Mouse (Mus musculus) ES-E14 (cell line): ENCODE measurements around the gene Tgfb1.

Source experiments
- CHD2 ChIP-seq: IDR thresholded peaks from 2 replicates; pipeline ENCODE4 v1.6.1; 2014; ENCODE audit warnings: mild to moderate bottlenecking, low read depth, low read length, inconsistent platforms
- HCFC1 ChIP-seq: IDR thresholded peaks from 2 replicates; pipeline ENCODE4 v1.6.1; 2012; ENCODE audit warnings: low read length, inconsistent platforms, borderline replicate concordance; ENCODE audit not compliant: insufficient read depth
- MAFK ChIP-seq: IDR thresholded peaks from 2 replicates; pipeline ENCODE4 v1.6.1; 2014; ENCODE audit warnings: mild to moderate bottlenecking, low read depth, low read length, inconsistent platforms; ENCODE audit not compliant: insufficient read depth
- ZC3H11A ChIP-seq: IDR thresholded peaks from 2 replicates; pipeline ENCODE4 v1.6.1; 2012; ENCODE audit warnings: low read depth, mild to moderate bottlenecking, inconsistent platforms, low read length, borderline replicate concordance
- ZNF384 ChIP-seq: IDR thresholded peaks from 2 replicates; pipeline ENCODE4 v1.6.1; 2012; ENCODE audit warnings: low read depth, low read length, inconsistent platforms

- TF ChIP-seq CHD2 (no peak), HCFC1 (no peak), ZC3H11A (no peak), ZNF384 (no peak), MAFK (no peak)
Observed at GRCm38 (mm10) chr7:25725886-25726285, 39.1 kb downstream of the Tgfb1 start.
